Mouse (Mus musculus) urinary bladder, postnatal 36 days (tissue): ENCODE measurements around the gene Lhfpl2.
A peak's percentile ranks its signal among the peaks of the same experiment; 100 is the strongest.

ENCODE experiments used
- DNase-seq, 2 experiments: peaks; one replicate each; pipeline ENCODE4 v3.0.0; 2022; ENCODE audit warnings: low spot score in 2 of 2, mixed read lengths in 1 of 2

Gene Lhfpl2

GRCm38 (mm10) chr13:94140446-94140845 lies 82.8 kb downstream of the Lhfpl2 start:
- DNase-seq, result no peak

GRCm38 (mm10) chr13:94143063-94143652 lies 85.6 kb downstream of the Lhfpl2 start:
- DNase-seq, result peak in 1 of 2 experiments; percentile 43

GRCm38 (mm10) chr13:94144451-94144850 lies 86.9 kb downstream of the Lhfpl2 start:
- no peak for DNase-seq

GRCm38 (mm10) chr13:94147257-94147656 lies 89.7 kb downstream of the Lhfpl2 start:
- no peak for DNase-seq

- DNase-seq, result no peak
Observed at GRCm38 (mm10) chr13:94149006-94149405, 91.4 kb downstream of the Lhfpl2 start.

- DNase-seq, result no peak
Observed at GRCm38 (mm10) chr13:94149781-94150180, 92.2 kb downstream of the Lhfpl2 start.

- DNase-seq, result no peak
Observed at GRCm38 (mm10) chr13:94151308-94151707, 93.7 kb downstream of the Lhfpl2 start.

- no peak for DNase-seq
Observed at GRCm38 (mm10) chr13:94152836-94153235, 95.2 kb downstream of the Lhfpl2 start.

- no peak for DNase-seq
Observed at GRCm38 (mm10) chr13:94153658-94154057, 96.1 kb downstream of the Lhfpl2 start.

GRCm38 (mm10) chr13:94154512-94155296 lies 97.1 kb downstream of the Lhfpl2 start:
- no peak for DNase-seq

- peak in 1 of 2 experiments; percentile 42 for DNase-seq
Observed at GRCm38 (mm10) chr13:94155657-94156429, 98.2 kb downstream of the Lhfpl2 start.

- no peak for DNase-seq
Observed at GRCm38 (mm10) chr13:94158864-94159477, 101.4 kb downstream of the Lhfpl2 start.

- DNase-seq, result no peak
Observed at GRCm38 (mm10) chr13:94159478-94160220, 102.1 kb downstream of the Lhfpl2 start.

GRCm38 (mm10) chr13:94164501-94164900 lies 106.9 kb downstream of the Lhfpl2 start:
- DNase-seq, result no peak

- DNase-seq, result no peak
Observed at GRCm38 (mm10) chr13:94168319-94168718, 110.7 kb downstream of the Lhfpl2 start.

- no peak for DNase-seq
Observed at GRCm38 (mm10) chr13:94169325-94169916, 111.8 kb downstream of the Lhfpl2 start.

GRCm38 (mm10) chr13:94171612-94172011 lies 114.0 kb downstream of the Lhfpl2 start:
- no peak for DNase-seq

- no peak for DNase-seq
Observed at GRCm38 (mm10) chr13:94172533-94173310, 115.1 kb downstream of the Lhfpl2 start.

GRCm38 (mm10) chr13:94173633-94174576 lies 116.3 kb downstream of the Lhfpl2 start:
- peak; percentile 18 to 64 for DNase-seq
